Mouse (Mus musculus) midbrain, embryonic 10.5 days (tissue): ENCODE measurements around the gene Syne2. TPM values are rescaled to one million over a fixed set of nuclear protein-coding genes. Genes with fewer than 3 reads are reported as not detected.

Experiments used
- DNase-seq: peaks from one replicate; pipeline ENCODE4 v3.0.0-alpha.2; 2017; ENCODE audit warnings: low spot score
- H3K27ac ChIP-seq: fragments of 300-500 bp; sonication (generic); replicated peaks from 2 replicates; pipeline ENCODE4 v1.5.1; 2016; ENCODE audit warnings: mild to moderate bottlenecking
- H3K27me3 ChIP-seq: fragments of 300-500 bp; sonication (generic); 2 replicates; pipeline ENCODE4 v1.6.1; 2016; ENCODE audit warnings: low read depth, mild to moderate bottlenecking; ENCODE audit not compliant: poor library complexity, severe bottlenecking
- H3K36me3 ChIP-seq: fragments of 300-500 bp; sonication (generic); 2 replicates; pipeline ENCODE4 v1.6.1; 2016; ENCODE audit warnings: mild to moderate bottlenecking, moderate library complexity
- H3K4me1 ChIP-seq: fragments of 300-500 bp; sonication (generic); 2 replicates; pipeline ENCODE4 v1.6.1; 2016
- H3K4me3 ChIP-seq: fragments of 300-500 bp; sonication (generic); 2 replicates; pipeline ENCODE4 v1.5.1; 2016; ENCODE audit warnings: mild to moderate bottlenecking, moderate library complexity
- H3K9me3 ChIP-seq: fragments of 300-500 bp; sonication (generic); replicated peaks from 2 replicates; pipeline ENCODE4 v1.6.1; 2016; ENCODE audit warnings: mild to moderate bottlenecking
- WGBS: fragments of 180-500 bp; shearing (Covaris S2); methylation state at CpG from one replicate; pipeline ENCODE4 v1.1.7; 2016; 5-methylcytosine and 5-hydroxymethylcytosine counted together
- polyA plus RNA-seq: library from polyadenylated mRNA; unstranded; fragments of >200 nt; fragmentation: Nextera tagmentation; extraction: Ambion mirVana; gene quantifications from 2 replicates; pipeline ENCODE4 v1.2.1, GENCODE M21; 2016

Syne2 gene
- polyA plus RNA-seq, 1 experiment from 2014 or later, result 93.1 TPM

DNA sequence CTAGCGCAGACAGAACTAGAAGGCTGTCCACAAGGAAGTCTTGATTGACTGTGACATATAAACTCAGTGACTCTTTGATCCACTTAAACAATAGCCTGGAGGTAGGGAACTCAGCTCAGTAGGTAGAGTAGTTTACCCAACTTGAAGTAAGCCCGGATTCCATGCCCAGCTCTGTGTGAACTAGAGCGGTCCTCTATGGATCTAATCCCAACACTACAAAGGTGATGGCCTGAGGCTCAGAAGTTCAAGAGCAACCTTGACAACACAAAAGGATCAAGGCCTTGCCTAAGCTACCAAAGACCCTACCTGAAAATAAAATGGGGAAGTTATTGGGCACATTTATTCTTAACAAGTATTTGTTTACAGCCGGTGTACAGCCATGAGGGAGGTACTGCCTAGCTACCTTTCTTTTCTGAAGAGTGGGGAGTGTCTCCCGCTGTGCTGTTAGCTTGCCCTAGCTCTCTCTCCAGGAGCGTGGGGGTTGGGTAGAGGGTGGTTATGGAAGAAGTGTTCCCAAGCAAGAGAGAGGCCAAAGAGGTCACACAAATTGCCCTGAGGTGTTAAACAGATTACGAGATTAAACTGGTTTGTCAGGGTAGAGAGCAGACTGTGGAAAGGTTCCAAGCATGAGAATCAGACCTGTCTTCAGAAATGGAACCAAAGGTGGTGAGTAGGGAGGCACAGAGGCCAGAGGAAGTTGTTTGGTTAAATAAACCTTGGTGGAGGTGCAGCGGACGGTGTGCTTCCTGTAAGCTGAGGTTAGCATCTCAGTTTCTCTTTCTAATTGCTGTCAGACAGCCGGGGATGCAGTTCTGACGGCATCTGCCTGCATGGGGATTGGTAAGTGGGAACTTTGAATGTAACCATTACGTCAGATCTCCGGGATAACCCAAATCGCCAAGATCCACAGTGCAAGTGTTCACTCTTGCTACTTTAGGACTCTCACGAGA lies 268.3 kb downstream of the Syne2 start:
- Histone ChIP-seq H3K4me3 (no peak overlapping the region), H3K27ac (no peak overlapping the region), H3K9me3 (no peaks in the 10 kb centered on the region), H3K36me3 (peaks cover 76% of the 10 kb centered on the region), H3K4me1 (peaks cover 12% of the 10 kb centered on the region), H3K27me3 (no peaks in the 10 kb centered on the region)
- DNase-seq, result no peak
- 77% methylated on average over 15 of the region's 15 CpGs for WGBS

DNA sequence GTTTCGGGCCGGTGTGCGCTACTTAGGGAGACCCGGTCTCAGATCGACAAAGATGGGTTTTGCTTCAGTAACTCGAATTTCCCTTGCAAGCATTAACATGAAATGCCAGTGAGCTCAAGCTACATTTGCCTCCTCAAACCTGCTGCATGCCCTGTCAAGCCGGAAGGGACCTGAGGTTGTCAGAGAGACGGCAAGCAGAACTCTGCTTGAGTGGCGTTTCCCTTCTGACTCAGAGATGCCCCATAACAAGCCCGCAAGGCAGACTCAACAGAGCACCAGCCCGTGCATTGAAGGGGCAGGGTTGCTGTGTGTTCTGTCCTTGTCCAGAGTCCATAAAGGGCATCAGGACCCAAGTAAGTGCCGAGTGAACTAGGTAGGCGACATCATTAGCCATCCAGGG lies 269.1 kb downstream of the Syne2 start:
- no peak overlapping the region for H3K27ac ChIP-seq
- 86% methylated on average over 13 of the region's 13 CpGs for WGBS
- DNase-seq, result no peak

DNA sequence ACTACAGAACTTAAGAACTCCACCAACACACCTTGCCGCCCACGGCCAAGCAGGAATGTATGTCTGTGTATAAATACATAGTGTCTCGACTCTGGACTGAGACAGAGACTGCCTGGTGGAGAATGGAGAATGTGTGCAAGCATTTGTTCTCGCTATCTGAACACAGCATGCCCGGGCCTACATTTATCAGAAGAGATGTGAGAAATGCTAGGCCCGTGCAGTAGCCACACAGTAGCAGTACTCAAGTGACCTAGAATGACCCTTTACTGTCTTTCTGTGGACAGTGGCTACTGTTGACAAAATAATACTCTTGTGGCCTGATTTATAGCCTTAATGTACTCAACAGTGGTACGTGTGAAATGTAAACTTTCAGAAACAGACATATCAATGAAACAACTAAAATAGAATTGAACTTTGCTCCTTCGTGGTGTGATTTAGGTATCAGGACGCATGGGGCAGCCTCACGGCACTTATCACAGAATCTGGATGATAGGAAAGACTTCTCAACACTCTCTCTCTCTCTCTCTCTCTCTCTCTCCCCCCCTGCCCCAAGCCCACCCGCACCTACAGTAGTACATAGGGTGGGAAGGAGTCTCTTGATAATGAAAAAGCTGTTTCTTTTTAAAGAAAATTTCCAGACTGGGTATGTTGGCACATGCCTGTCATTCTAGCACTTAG lies 275.0 kb downstream of the Syne2 start:
- Histone ChIP-seq H3K27ac (no peak overlapping the region), H3K36me3 (peaks cover 99% of the 10 kb centered on the region)
- 93% methylated on average over 11 of the region's 11 CpGs for WGBS

More for the DNA sequence above, 269.1 kb downstream of the Syne2 start:
- H3K4me1 ChIP-seq, result 0 out of 2 replicates have a peak, but pooled peaks cover 4% of the 10 kb centered on the region
- no peak overlapping the region for H3K4me3 ChIP-seq
- H3K36me3 ChIP-seq, result peaks cover 84% of the 10 kb centered on the region
- H3K27me3 ChIP-seq, result no peaks in the 10 kb centered on the region
- H3K9me3 ChIP-seq, result no peaks in the 10 kb centered on the region

DNA sequence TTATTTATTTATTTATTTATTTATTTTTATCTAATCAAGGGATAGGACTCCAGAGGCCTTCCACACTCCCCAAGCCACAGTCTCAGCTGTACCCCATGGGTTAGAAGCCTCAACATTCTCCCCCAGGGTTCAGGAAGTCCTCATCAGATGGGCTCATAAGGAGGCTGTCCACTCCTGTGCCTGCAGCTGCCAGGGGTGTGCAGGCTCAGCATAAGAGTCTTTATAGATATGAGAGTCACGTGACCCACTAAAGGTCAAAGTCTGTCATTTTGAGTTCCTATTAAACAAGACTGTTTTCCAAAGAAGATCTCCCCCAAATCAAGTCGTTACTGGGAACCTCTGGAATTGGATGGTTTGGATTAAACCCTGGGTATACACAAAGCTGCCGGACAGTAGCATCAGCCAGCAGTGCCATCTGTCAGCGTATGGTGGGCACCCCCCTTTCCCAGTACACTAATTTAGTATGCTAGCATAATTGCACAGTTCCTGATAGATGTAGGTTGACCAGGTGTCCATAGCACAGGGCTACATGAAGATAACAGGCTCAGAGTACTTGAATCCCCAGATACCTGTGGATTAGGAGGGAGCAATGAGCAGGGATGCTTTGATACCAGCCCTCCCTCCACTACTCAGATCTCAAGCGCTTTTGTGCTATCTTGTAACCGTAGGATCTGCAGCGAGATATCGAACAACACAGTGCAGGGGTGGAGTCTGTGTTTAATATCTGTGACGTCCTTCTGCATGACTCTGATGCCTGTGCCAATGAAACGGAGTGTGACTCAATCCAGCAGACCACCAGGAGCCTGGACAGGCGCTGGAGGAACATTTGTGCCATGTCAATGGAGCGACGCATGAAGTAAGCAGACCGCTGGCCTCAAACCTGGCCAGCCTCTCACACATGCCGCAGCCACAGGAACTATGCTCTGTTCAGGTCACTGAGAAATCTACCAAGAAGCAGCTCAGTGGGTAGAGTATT lies 276.0 kb downstream of the Syne2 start:
- H3K36me3 ChIP-seq, result peaks cover 99% of the 10 kb centered on the region
- no peaks in the 10 kb centered on the region for H3K4me1 ChIP-seq
- H3K9me3 ChIP-seq, result no peaks in the 10 kb centered on the region
- DNase-seq, result no peak
- 93% methylated on average over 15 of the region's 15 CpGs for WGBS
- no peak overlapping the region for H3K27ac ChIP-seq
- no peak overlapping the region for H3K4me3 ChIP-seq
- no peaks in the 10 kb centered on the region for H3K27me3 ChIP-seq

More for the DNA sequence above, 275.0 kb downstream of the Syne2 start:
- H3K4me1 ChIP-seq, result no peaks in the 10 kb centered on the region
- no peak for DNase-seq
- no peak overlapping the region for H3K4me3 ChIP-seq
- no peaks in the 10 kb centered on the region for H3K27me3 ChIP-seq
- H3K9me3 ChIP-seq, result no peaks in the 10 kb centered on the region

DNA sequence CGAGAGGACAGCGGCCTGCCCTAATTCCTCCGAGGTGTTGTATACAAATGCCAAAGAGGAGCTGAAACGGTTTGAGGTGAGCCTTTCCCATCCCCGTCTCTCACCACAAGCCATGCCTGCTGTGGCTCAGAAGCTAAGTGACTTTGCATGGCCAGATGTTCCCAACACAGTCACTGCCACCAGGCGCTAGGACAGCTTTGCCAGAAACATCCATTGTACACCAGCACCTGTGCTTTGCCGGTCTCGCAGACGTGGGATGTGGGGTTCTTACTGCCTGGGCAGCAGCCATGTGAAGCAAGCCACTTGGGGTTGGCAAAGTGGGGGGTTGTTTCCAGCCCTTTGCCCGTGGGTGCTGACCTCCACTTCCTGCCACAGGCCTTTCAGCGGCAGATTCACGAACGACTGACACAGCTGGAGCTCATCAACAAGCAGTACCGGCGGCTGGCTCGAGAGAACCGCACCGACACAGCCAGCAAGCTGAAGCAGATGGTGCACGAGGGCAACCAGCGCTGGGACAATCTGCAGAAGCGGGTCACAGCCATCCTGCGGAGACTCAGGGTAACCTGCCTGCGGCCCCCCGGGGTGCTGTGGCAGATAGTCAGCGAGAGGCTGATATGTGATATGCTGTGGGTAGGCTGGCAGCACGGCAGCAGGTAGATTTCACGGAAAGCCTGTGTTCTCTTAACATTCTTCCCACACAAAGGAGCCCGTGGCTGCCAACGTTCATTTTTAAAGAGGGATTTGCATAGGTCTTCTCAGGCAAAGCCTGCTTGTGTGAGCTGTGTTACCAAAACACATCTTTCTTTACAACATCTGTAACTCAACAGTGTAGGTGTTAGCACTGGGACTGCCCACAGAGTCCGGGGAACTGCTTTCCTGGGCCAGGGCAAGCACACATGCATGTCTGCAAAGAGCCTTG lies 277.4 kb downstream of the Syne2 start:
- no peak for DNase-seq
- Histone ChIP-seq H3K9me3 (peaks cover 9% of the 10 kb centered on the region; the same call in 1 of the 2 replicates), H3K27ac (no peak overlapping the region), H3K36me3 (peaks cover 99% of the 10 kb centered on the region), H3K4me3 (no peak overlapping the region), H3K27me3 (no peaks in the 10 kb centered on the region), H3K4me1 (no peaks in the 10 kb centered on the region)
- 75% methylated on average over 30 of the region's 30 CpGs for WGBS

DNA sequence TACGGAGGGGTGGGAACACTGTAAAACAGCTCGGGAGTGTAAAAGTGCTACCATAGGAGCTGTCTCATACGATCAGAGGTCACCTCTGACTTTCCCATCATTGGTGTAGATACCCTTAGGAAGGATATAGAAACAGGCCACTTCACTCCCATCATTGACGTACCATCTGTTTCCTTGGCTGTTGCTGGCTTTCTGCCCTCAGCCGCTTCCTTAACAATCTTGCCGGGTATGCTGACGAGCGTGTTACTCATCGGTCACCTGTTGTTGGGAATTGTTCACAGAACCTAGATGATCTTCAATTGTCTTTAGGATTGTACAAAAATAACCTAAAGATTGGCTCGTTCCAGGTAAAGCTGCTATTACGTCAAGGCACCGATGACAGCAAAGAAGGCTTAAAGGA lies 284.7 kb downstream of the Syne2 start:
- peaks cover 99% of the 10 kb centered on the region for H3K36me3 ChIP-seq
- no peak overlapping the region for H3K4me3 ChIP-seq
- H3K4me1 ChIP-seq, result no peaks in the 10 kb centered on the region
- H3K9me3 ChIP-seq, result peaks cover 9% of the 10 kb centered on the region; the same call in 1 of the 2 replicates
- WGBS, result 94% methylated on average over 12 of the region's 12 CpGs
- no peak for DNase-seq
- no peak overlapping the region for H3K27ac ChIP-seq
- H3K27me3 ChIP-seq, result no peaks in the 10 kb centered on the region

DNA sequence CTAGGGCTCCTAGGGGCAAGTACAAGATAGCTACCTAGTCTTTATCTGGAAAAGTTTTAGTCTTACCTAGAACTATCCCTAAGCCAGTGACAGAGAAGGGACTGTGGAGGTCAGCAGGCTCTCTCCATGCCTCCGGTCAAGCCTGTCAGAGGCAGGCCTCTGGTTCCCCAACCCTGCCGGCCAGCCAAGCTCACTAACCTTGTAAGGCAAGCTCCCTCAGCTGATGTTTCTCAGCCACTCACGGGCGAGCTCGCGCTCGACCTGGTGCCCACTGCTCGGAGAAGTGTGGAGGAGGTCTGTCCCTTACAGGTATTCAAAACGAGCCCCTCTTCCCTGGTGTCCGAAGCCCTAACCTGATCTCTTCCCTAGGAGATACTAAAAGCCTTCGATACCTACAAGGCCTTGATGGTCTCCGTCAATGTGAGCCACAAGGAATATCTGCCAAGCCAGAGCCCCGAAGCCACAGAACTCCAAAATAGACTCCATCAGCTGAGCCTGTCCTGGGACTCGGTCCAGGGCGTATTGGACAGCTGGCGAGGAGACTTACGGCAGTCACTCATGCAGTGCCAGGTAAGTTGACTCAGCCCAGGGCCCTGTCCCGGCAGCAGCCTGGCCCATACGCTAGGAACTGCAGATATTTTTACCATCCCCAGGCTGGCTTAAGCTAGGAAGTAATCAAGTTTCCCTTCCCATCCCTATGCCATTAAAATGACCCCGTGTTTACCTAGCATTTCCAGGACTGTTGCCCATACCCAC lies 286.8 kb downstream of the Syne2 start:
- Histone ChIP-seq H3K27ac (no peak overlapping the region), H3K4me1 (no peaks in the 10 kb centered on the region), H3K36me3 (peaks cover 99% of the 10 kb centered on the region), H3K4me3 (no peak overlapping the region), H3K27me3 (no peaks in the 10 kb centered on the region), H3K9me3 (peaks cover 3% of the 10 kb centered on the region; the same call in 1 of the 2 replicates)
- no peak for DNase-seq
- WGBS, result 95% methylated on average over 20 of the region's 20 CpGs

DNA sequence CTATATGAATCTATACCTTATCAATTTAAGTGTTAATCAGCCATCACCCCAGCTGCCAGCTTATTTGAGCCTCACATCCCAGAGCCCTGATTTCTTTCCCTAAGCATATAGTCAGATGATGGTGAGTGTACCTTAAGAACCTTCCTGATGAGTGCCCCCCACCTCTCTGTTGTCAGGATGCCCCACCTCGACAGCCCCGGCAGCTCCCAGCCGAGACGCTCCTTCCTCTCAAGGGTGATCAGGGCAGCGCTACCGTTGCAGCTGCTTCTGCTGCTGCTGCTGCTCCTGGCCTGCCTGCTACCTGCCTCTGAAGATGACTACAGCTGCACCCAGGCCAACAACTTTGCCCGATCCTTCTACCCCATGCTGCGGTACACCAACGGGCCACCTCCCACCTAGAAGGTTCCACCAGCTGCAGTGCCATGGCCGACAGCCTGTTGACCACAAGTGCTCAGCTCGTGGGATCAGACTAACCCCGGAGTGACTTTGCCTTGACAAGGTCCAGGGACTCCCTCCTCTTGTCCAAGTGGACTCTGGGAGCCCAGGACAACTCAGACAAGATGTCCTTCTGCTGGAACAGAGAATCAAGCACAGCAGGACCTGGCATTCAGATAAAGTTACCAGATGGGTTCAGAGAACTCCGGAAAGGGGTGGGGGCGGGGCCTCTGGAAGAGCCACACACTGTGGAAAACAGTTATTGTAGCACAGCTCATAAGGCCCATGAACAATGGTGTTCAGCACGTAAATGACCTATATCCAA lies 291.9 kb downstream of the Syne2 start:
- H3K27ac ChIP-seq, result no peak overlapping the region
- WGBS, result 93% methylated on average over 15 of the region's 15 CpGs
- no peaks in the 10 kb centered on the region for H3K4me1 ChIP-seq
- H3K4me3 ChIP-seq, result no peak overlapping the region
- H3K9me3 ChIP-seq, result no peaks in the 10 kb centered on the region
- no peaks in the 10 kb centered on the region for H3K27me3 ChIP-seq
- H3K36me3 ChIP-seq, result peaks cover 71% of the 10 kb centered on the region
- DNase-seq, result no peak

DNA sequence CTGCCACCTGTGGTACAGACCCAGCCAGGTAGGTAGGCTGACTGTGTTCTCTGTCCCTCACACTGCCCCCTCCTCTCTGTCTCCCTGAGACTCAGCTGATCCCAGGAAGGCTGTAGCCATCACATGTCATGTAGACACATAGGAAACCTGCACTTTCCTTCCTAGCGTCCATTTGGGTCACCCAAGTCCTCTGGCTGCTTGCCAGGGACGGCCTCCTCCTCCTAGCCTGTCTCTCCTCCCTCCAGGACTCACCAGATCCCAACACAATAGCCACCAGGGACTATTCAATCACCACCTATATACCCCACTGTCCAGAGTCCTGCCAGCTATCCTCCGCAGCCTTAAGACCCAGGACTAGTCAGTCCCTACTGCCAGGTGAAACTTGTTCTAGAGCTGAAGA lies 293.1 kb downstream of the Syne2 start:
- Histone ChIP-seq H3K4me3 (no peak overlapping the region), H3K4me1 (no peaks in the 10 kb centered on the region), H3K27ac (no peak overlapping the region), H3K9me3 (no peaks in the 10 kb centered on the region), H3K36me3 (peaks cover 59% of the 10 kb centered on the region), H3K27me3 (no peaks in the 10 kb centered on the region)
- no peak for DNase-seq
- WGBS, result 85% methylated on average over 3 of the region's 3 CpGs

DNA sequence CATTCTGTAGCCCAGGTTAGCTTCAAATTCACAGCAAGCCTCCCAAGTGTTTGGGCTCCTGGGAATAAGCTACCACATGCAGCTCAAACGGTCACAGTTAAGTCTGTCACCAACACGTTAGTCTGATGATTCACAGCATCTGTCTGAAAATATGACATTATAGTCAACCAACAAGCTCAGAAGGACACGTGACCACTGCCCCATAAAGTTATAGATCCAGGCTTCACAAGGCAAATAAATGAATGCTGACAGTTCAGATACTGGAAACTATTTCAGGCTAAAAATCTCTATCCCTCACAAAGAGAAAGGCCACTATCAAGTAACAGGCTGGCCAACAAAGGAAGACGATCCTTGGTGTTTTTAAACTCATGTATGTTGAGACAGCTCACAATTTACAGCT lies 298.6 kb downstream of the Syne2 start:
- Histone ChIP-seq H3K36me3 (peaks cover 6% of the 10 kb centered on the region; the same call in 1 of the 2 replicates), H3K9me3 (no peaks in the 10 kb centered on the region), H3K4me1 (peaks cover 10% of the 10 kb centered on the region), H3K27ac (no peak overlapping the region), H3K27me3 (no peaks in the 10 kb centered on the region), H3K4me3 (no peak overlapping the region)
- WGBS, result 78% methylated on average over 4 of the region's 4 CpGs
- no peak for DNase-seq
